Mouse (Mus musculus): ENCODE measurements around the gene Pola2. TPM values are rescaled to one million over a fixed set of nuclear protein-coding genes. Genes with fewer than 3 reads are reported as not detected.
A peak's percentile ranks its signal among the peaks of the same experiment; 100 is the strongest.

Gene Pola2
- total and polyA plus RNA-seq, 3 experiments = 77.3 to 126 (median 99.4) TPM

- TF ChIP-seq CTCF (IDR thresholded peaks at IDR 0.05 in 2 of 3, conservative IDR thresholded peaks at IDR 0.05 in 1 of 3; ENCODE audit: control insufficient read depth in 1 of 3, insufficient read depth in 1 of 3, low read depth in 2 of 3, low read length in 3 of 3, poor library complexity in 1 of 3, severe bottlenecking in 1 of 3) (peak in 1 of 3 experiments; percentile 35; a peak in 2 of 6 replicates), MAX (IDR thresholded peaks at IDR 0.05; ENCODE audit: low read length) (no peak), MXI1 (IDR thresholded peaks at IDR 0.05; ENCODE audit: low read depth, low read length) (no peak), ZMIZ1 (IDR thresholded peaks at IDR 0.05; ENCODE audit: low read depth, low read length) (no peak), SIN3A (IDR thresholded peaks at IDR 0.05; ENCODE audit: low read length) (no peak), ELF1 (IDR thresholded peaks at IDR 0.05; ENCODE audit: low read depth, low read length) (no peak), KAT2A (conservative IDR thresholded peaks at IDR 0.05; ENCODE audit: low read depth, low read length) (no peak), USF1 (IDR thresholded peaks at IDR 0.05; ENCODE audit: low read depth, low read length) (no peak), TAL1 (IDR thresholded peaks at IDR 0.05; ENCODE audit: low read length) (no peak), TBP (IDR thresholded peaks at IDR 0.05; ENCODE audit: low read depth, low read length) (no peak), ZKSCAN1 (IDR thresholded peaks at IDR 0.05; ENCODE audit: low read depth, low read length) (no peak)
Measured at GRCm38 (mm10) chr19:5965910-5966309, 1.9 kb upstream of the Pola2 start (continued).

GRCm38 (mm10) chr19:5965280-5965679, 1.3 kb upstream of the Pola2 start:
- H3K4me1 ChIP-seq (ENCODE audit: control insufficient read depth in 1 of 2, insufficient read depth in 2 of 2, low read length in 2 of 2) = peaks cover 0 to 32% of the 10 kb centered on the region in 2 experiments; a peak in 3 of 4 replicates
- peak overlapping the region; percentile 77 for H3K9ac ChIP-seq (ENCODE audit: control insufficient read depth, low read depth, low read length, poor library complexity, severe bottlenecking)
- H3K36me3 ChIP-seq (ENCODE audit: control insufficient read depth in 1 of 2, insufficient read depth in 2 of 2, low read length in 2 of 2) = peaks cover 0 to 22% of the 10 kb centered on the region in 2 experiments; a peak in 3 of 4 replicates
- H3K4me3 ChIP-seq (ENCODE audit: control insufficient read depth in 1 of 2, insufficient read depth in 1 of 2, low read depth in 2 of 2, low read length in 2 of 2) = peak overlapping the region in 1 of 2 experiments; percentile 88; a peak in 2 of 4 replicates
- peak; percentile 93 for DNase-seq (ENCODE audit: low read depth, low spot score)
- H3K9me3 ChIP-seq (replicated peaks; ENCODE audit: insufficient read depth, low read length) = no peaks in the 10 kb centered on the region
- peak overlapping the region; percentile 91 for H3K27ac ChIP-seq (ENCODE audit: control insufficient read depth, low read depth, low read length)
- H3K27me3 ChIP-seq (ENCODE audit: control insufficient read depth in 1 of 2, insufficient read depth in 2 of 2, low read length in 2 of 2) = no peaks in the 10 kb centered on the region
- H3K79me2 ChIP-seq (ENCODE audit: control insufficient read depth, insufficient read depth, low read length, poor library complexity) = peaks cover 27% of the 10 kb centered on the region
- TF ChIP-seq KAT2A (conservative IDR thresholded peaks at IDR 0.05; ENCODE audit: low read depth, low read length) (no peak), POLR2AphosphoS2 (IDR thresholded peaks at IDR 0.05; ENCODE audit: low read length) (no peak), NRF1 (IDR thresholded peaks at IDR 0.05; ENCODE audit: insufficient read depth, low read depth, low read length, poor library complexity, severe bottlenecking) (peak; percentile 8; the same call in 1 of the 2 replicates), SMC3 (IDR thresholded peaks at IDR 0.05; ENCODE audit: low read depth, low read length) (peak; percentile 99), MYC (IDR thresholded peaks at IDR 0.05; ENCODE audit: low read depth, low read length) (0 out of 2 replicates have a peak, but pooled peaks have one; percentile 40), BHLHE40 (IDR thresholded peaks at IDR 0.05; ENCODE audit: borderline replicate concordance, low read depth, low read length) (no peak), ZC3H11A (IDR thresholded peaks at IDR 0.05; ENCODE audit: low read depth, low read length) (peak; percentile 97), GABPA (IDR thresholded peaks at IDR 0.05; ENCODE audit: low read depth, low read length) (no peak), MEF2A (IDR thresholded peaks at IDR 0.05; ENCODE audit: extremely low read depth, insufficient replicate concordance, low read depth, low read length, poor library complexity, severe bottlenecking) (no peak), ZMIZ1 (IDR thresholded peaks at IDR 0.05; ENCODE audit: low read depth, low read length) (no peak), SIN3A (IDR thresholded peaks at IDR 0.05; ENCODE audit: low read length) (peak; percentile 84), MXI1 (IDR thresholded peaks at IDR 0.05; ENCODE audit: low read depth, low read length) (peak; percentile 47), TBP (IDR thresholded peaks at IDR 0.05; ENCODE audit: low read depth, low read length) (peak; percentile 50; the same call in 1 of the 2 replicates), ZKSCAN1 (IDR thresholded peaks at IDR 0.05; ENCODE audit: low read depth, low read length) (no peak), ELF1 (IDR thresholded peaks at IDR 0.05; ENCODE audit: low read depth, low read length) (peak; percentile 61), RAD21 (IDR thresholded peaks at IDR 0.05; ENCODE audit: low read depth, low read length) (peak; percentile 99), RCOR1 (IDR thresholded peaks at IDR 0.05; ENCODE audit: low read depth, low read length) (peak; percentile 65; the same call in 1 of the 2 replicates), TCF12 (IDR thresholded peaks at IDR 0.05; ENCODE audit: low read depth, low read length) (no peak; the same call in 1 of the 2 replicates), JUND (IDR thresholded peaks at IDR 0.05; ENCODE audit: low read depth, low read length) (no peak), TAL1 (IDR thresholded peaks at IDR 0.05; ENCODE audit: low read length) (no peak), POLR2A (IDR thresholded peaks at IDR 0.05; ENCODE audit: control insufficient read depth in 1 of 2, insufficient read depth in 1 of 2, low read depth in 1 of 2, low read length in 2 of 2, poor library complexity in 1 of 2) (no peak), ETS1 (IDR thresholded peaks at IDR 0.05; ENCODE audit: low read depth, low read length) (0 out of 2 replicates have a peak, but pooled peaks have one; percentile 41), MAFK (IDR thresholded peaks at IDR 0.05; ENCODE audit: borderline replicate concordance, low read depth, low read length) (no peak), USF2 (IDR thresholded peaks at IDR 0.05; ENCODE audit: borderline replicate concordance in 1 of 2, insufficient read depth in 1 of 2, low read depth in 1 of 2, low read length in 2 of 2) (no peak), USF1 (IDR thresholded peaks at IDR 0.05; ENCODE audit: low read depth, low read length) (no peak), CTCF (IDR thresholded peaks at IDR 0.05 in 2 of 3, conservative IDR thresholded peaks at IDR 0.05 in 1 of 3; ENCODE audit: control insufficient read depth in 1 of 3, insufficient read depth in 1 of 3, low read depth in 2 of 3, low read length in 3 of 3, poor library complexity in 1 of 3, severe bottlenecking in 1 of 3) (peak; percentile 92 to 99 (median 92)), CHD2 (IDR thresholded peaks at IDR 0.05; ENCODE audit: low read length) (no peak), HCFC1 (IDR thresholded peaks at IDR 0.05; ENCODE audit: low read depth, low read length) (peak; percentile 45; the same call in 1 of the 2 replicates), MAX (IDR thresholded peaks at IDR 0.05; ENCODE audit: low read length) (no peak), GATA1 (IDR thresholded peaks at IDR 0.05; ENCODE audit: low read depth, low read length) (peak; percentile 69), EP300 (IDR thresholded peaks at IDR 0.05; ENCODE audit: low read depth in 1 of 2, low read length in 2 of 2) (peak in 1 of 2 experiments; percentile 43; a peak in 1 of 4 replicates)
